Mouse (Mus musculus) brain, embryonic 14.5 days (tissue): ENCODE data around the gene Ing2.

Source experiments
- CTCF ChIP-seq: fragments of 200-500 bp; IDR thresholded peaks from 2 replicates; pipeline ENCODE4 v1.5.1; 2012; ENCODE audit warnings: inconsistent platforms, mild to moderate bottlenecking, moderate library complexity, borderline replicate concordance; ENCODE audit not compliant: insufficient read depth, insufficient read length; ENCODE audit errors: extremely low read depth
- POLR2A ChIP-seq: fragments of 200-500 bp; IDR thresholded peaks from 2 replicates; pipeline ENCODE4 v1.6.1; 2012; ENCODE audit warnings: mild to moderate bottlenecking, inconsistent platforms, borderline replicate concordance; ENCODE audit not compliant: poor library complexity, insufficient read depth, insufficient read length, severe bottlenecking; ENCODE audit errors: extremely low read depth

DNA sequence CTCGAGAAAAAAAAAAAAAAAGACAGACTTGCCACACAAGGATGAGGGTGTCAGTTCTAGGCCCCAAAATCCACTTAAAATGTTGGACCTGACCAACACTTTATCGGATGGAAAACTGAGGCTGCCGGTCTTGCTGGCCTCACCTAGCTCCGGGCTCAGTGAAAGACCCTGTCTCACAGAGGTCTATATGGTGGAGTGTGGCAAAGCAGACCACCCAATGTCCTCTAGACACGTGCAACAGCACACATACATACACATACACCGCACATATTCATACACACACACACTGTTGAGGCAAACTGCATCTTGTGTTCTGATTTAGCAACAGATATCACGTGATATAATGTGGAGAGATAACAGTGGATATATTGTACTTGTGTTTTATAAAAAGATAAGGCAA, 15.9 kb upstream of the Ing2 start:
- TF ChIP-seq CTCF = no peak
- no peak for TF ChIP-seq POLR2A
